Mouse (Mus musculus) mature B cell (primary cell): ENCODE measurements at regions not wholly inside any gene's neighbourhood (a gene's known extent, or its start where the extent isn't known, plus 50 kb on each side); places are given as distances from the start of the nearest gene placed in this dataset.

Experiments
- in situ Hi-C: fragments of 300-500 bp; cut with MboI; formaldehyde crosslinking; loops from 2 replicates; pipeline ENCODE4 v1.14.3; 2019

DNA sequence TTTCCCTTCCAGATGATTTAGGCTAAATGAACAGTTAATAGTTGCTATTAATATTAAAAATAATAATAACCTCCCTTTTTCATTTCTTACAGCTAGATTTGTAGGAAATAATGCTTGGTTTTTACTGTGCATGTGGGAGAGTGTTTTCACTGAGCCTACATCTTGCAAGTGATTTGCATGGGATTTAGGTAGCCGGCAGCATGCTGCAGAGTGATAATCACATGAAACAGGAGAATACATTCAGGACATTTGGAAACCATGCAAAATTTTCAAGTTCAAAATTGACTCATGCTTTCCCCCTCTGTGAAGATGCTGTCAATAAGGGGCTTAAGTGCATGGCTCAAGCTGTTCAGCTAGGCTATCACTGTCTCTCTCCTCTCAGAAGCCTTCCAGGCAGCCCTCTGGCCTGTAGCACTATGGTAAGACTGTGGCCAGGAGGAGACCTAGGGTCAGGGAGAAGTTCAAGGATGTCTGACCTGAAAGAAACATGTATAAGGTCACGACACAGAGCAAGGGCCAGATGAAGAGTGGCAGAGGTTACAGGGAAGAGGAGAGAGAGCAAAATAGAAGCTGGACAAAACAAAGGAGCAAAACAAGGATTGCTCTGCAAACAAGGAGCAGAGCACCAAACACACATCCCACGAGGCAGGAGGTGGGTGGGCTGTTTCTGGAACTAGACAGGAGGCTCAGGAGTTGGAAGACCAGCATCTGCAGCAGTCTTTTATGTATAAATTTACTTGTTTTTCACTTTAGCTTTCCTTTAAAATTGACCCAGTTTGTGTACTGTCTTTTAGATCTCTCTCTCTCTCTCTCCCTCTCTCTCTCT is 177.5 kb downstream of the Tmem161b start:
- in situ Hi-C loops: no loop called here

DNA sequence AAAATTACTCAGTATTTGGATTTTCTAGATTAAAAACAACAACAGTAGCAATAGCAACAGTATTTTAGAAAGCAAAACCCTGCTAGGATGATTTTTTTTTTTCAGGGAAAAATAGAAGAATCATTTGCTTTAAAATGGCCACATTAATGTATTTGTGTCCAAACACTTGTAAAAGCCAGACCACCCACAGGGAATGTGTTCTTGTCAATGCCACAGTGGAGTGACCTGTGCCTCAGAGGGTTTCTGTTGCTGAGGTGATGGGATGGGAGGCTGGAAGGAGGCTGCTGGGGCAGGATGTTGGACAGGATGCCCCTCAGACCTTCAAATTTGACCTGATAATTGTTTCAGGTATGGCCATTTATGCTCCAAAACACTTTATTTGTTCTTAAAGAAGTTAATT is 178.9 kb downstream of the Tmem161b start:
- in situ Hi-C loops: no loop called here

DNA sequence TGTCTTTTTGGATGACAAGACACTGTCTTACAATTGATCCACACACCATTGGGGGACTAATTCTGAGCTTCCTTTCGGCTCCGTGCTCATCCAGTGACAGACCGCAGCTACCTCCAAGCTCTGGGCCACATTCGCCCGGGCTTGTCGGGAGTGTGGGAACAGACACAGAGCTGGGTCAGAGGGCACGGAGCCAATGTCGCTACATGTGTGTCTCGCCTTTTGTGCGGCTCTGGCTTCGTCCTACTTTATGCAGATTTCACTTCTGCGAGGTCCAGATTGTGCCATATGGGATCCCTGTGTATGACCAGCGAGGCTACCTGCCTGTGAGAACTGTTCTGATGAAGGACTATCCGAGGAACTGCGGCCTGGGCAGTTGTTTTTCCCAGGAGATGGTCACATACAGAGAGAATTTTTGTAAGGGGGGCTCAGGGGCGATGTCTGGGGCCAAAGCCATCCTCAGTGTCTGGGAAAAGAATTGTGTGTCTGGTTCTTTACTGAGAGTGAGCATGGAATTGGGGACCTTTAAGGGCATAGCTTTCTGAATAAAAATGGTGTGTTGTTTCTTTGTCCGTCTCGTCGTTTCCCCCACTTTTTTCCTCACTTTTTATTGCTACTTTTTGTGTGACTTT is 182.6 kb downstream of the Tmem161b start:
- in situ Hi-C loops: no loop called here

DNA sequence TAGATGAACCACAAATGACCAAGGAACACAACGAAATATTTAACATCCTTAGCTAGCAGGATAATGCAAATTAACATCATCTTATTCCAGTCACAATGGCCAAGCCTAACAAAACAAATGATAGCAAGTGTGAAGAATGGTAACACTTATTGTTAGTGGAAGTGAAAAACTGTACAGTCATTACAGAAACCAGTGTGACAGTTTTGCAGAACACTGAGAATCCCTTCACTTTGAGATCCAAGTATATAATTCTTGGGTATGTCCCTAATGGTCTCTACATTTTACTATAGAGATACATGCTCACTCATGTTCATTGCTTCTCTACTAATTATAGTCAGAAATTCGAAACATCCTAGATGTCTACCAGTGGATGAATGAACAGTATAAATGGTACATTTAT is 212.3 kb downstream of the Tmem161b start:
- in situ Hi-C loops: no loop called here

DNA sequence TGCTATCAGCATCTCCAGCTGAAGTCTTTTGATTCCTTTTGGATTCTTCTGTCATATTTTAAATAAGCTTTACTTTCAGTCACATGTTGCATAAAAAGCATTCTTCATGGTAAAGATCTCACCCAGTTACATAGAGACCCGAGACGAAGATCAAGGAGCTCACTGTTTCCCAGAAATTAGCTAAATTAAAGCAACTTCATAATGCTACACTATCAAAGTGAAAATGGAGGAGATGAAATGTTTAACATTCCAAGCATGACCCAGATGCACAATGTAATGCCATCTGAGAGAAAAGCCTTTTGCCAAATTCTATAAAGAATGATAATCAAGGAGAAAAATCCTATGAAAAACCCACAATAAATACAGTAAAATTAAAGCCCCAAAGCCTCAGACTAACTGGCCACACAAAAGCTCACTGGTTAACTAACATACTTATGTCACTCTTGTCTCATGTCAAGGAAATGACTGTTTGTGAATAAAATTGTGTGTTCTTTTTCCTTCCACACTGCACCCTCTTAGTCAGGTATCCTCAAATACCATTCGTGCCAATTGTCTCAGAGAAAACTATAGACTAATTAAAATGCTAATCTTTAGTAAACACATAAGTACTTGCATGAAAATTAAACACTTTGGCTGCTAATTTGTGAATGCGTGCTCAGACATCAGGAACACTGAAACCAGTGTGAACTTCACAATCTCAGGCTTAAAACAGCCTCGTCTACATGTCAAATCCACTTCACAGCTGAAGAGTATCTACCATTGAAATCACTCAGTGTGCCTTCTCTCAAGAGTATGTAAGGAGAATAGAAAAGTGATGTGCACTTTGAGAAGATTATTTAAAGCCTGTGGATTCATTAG is 215.7 kb downstream of the Tmem161b start:
- in situ Hi-C loops: no loop called here

DNA sequence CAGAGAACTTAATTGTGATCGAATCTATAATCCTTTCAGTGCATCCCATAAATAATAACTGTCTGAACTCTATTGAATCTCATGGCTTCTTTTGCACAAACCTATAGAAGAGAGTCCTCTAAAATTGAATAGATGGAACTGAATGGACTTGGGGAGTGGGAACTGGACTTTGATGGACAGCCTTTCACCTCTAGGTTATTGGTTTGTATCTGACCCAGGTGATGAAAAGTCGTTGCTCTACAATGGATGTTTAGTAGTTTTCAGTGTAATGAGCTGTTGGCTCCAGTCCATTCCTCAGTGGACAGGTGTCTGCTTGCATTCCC is 216.3 kb downstream of the Tmem161b start:
- in situ Hi-C loops: no loop called here

DNA sequence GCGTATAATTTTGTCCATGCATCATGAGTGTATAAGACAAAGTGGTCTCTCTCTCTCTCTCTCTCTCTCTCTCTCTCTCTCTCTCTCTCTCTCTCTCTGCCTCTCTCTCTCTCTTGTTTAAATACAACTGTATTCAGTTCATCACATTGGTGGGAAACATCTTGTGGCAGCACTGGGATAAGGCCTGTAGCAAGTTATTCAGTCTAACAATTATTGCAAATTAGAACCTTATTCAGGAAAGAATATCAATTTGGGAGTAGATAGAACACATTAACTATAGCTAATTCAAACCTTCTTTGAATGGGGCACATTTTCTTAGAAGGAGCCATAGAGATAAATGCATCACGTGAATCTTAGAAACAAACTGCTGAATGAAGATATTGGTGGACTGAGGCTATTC is 226.4 kb downstream of the Tmem161b start:
- in situ Hi-C loops: no loop called here

DNA sequence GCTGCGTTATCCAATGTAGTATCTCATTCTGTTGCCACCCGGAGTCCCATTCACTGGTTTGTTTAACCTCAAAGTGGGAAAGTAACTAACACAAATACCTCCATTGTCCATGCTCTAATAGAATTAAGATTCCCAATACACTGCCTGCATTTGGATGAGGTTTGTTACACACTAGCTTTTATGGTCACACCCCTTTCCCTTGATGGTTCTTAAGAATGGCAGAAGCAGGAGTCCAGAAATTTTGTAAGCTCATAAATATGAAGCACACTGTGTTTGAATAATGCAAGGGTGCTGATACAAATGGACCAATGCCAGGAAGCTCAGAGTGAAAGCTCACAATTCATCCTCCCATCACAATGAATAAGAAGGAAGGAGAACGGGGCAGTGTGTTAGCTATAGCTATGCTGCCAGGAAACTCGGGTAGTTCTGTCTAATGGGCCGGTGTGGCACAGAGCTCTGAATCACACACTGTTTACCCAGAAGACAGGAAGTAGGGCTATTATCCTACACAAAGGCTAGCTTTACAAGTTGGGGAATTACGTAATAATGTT is 227.0 kb downstream of the Tmem161b start:
- in situ Hi-C loops: no loop called here
